Mouse (Mus musculus): ENCODE measurements around the gene 4933427I04Rik. TPM values are rescaled to one million over a fixed set of nuclear protein-coding genes. Genes with fewer than 3 reads are reported as not detected.

Gene 4933427I04Rik
- polyA plus RNA-seq (2016; fragmentation: Nextera tagmentation; extraction: Ambion mirVana), result 0.09 TPM in 1 of 2 replicates, not detected in the other

DNA sequence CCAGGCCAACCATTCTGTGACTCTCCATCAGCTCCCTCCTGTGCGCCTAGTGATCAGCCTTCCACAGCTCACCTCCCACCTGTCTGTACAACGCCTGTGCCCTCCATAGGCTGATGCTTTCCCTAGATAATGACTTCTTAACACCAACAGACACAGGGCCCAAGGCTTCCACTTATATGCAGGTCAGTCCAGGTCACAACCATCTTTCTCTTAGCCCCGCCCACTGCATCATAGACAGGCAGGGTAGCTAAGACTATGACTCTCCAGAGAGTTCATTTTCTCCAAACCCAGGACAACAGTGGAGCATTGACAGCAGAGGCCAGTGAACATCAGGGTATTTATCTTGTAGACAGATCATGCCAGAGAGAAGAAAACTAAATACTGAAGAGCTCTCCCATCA, at the start of gene 4933427I04Rik:
Gene 4933427I04Rik (plus strand): TSS at position 301 of the 400 bp plus-strand sequence.
- H3K4me2 ChIP-seq (replicated peaks), result no peak within 1 kb of the TSS
- no peak within 1 kb of the TSS for H3K4me3 ChIP-seq
- H3K4me1 ChIP-seq, result no peaks in the 10 kb centered on the region
- H3K36me3 ChIP-seq, result no peaks in the 10 kb centered on the region
- no peak within 1 kb of the TSS for H3K27ac ChIP-seq
- no peak for ATAC-seq (ENCODE audit: low FRiP score, low read depth)
- WGBS, result 78% methylated on average over 3 of the region's 3 CpGs
- no peaks in the 10 kb centered on the region for H3K9me3 ChIP-seq
- no peaks in the 10 kb centered on the region for H3K27me3 ChIP-seq (replicated peaks)
- H3K9ac ChIP-seq, result no peak within 1 kb of the TSS

DNA sequence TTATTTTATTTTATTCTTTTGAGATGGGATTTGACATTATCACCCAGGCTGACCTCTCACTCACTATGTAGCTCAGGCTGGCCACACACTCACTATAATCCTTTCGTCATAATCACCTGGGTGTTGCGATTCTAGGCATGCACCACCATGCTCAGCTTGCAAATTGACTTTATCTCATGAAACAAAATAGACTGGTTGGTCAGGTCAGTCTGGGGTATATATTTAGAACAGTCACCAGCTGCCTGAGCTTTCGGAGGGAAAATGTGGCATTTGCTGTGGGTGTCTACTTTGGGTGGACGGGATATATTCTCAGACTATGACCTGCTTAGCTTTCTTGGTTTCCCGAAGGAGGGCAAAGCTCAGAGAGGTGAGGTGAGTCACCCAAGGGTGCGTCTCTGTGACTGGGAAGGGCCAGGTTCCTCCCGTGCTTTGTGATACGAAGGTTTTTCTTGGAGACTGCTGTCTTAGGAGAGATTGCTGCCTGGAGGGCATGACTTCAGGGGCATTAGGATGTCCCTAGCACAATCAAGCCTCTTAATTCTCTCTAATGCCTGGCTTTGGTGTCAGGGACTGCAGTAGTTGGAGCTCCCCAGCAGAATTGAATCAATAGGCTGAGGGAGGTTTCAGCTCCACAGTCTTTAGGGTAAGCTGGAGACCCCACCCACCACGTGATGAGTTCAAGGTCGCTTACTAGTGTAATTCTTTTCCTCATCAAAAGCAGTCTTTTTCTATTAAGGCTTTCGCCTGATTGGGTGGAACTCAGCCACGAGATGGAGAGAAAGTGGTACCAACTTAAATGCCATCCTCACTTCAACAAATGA, 48.8 kb upstream of the 4933427I04Rik start:
- peaks cover 5% of the 10 kb centered on the region; the same call in 1 of the 2 replicates for H3K4me1 ChIP-seq
- H3K4me3 ChIP-seq, result no peak overlapping the region
- H3K9me3 ChIP-seq, result no peaks in the 10 kb centered on the region
- H3K27me3 ChIP-seq (replicated peaks), result no peaks in the 10 kb centered on the region
- no peak overlapping the region for H3K27ac ChIP-seq
- ATAC-seq (ENCODE audit: low FRiP score, low read depth), result no peak
- H3K36me3 ChIP-seq, result no peaks in the 10 kb centered on the region
- 89% methylated on average over 12 of the region's 12 CpGs for WGBS
- no peak overlapping the region for H3K4me2 ChIP-seq (replicated peaks)
- H3K9ac ChIP-seq, result no peak overlapping the region

GRCm38 (mm10) chr4:123812525-123812924, 47.0 kb upstream of the 4933427I04Rik start:
- Histone ChIP-seq H3K9ac (no peak overlapping the region), H3K9me3 (no peaks in the 10 kb centered on the region), H3K4me1 (peaks cover 5% of the 10 kb centered on the region; the same call in 1 of the 2 replicates), H3K4me2 (replicated peaks) (no peak overlapping the region), H3K36me3 (no peaks in the 10 kb centered on the region), H3K4me3 (no peak overlapping the region), H3K27me3 (replicated peaks) (no peaks in the 10 kb centered on the region), H3K27ac (no peak overlapping the region)
- no peak for ATAC-seq (ENCODE audit: low FRiP score, low read depth)
- 85% methylated on average over 3 of the region's 3 CpGs for WGBS

DNA sequence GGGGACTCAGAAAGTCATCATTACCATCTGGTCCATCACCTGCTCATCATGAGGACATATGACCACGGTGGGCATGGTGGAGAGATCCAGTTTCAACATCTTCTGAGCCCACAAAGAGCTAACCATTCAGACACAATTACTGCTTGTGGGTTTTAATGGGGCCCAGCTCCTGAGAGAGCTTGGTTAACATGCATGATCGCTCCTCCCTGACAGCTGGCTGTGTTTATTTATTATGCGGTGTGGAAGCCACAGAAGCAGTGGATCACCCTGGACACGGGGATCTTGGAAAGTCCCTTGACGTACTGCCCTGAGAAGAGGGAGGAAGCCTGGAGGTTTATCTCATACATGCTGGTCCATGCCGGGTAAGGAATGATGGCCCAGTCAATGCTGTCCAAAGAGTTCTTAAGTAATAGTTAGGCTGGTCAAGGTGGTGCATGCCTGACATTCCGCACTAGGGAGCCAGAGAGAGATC, 45.4 kb upstream of the 4933427I04Rik start:
- no peaks in the 10 kb centered on the region for H3K9me3 ChIP-seq
- no peak for ATAC-seq (ENCODE audit: low FRiP score, low read depth)
- H3K4me3 ChIP-seq, result no peak overlapping the region
- 60% methylated on average over 7 of the region's 7 CpGs for WGBS
- H3K9ac ChIP-seq, result no peak overlapping the region
- H3K4me2 ChIP-seq (replicated peaks), result no peak overlapping the region
- peaks cover 5% of the 10 kb centered on the region; the same call in 1 of the 2 replicates for H3K4me1 ChIP-seq
- H3K27me3 ChIP-seq (replicated peaks), result no peaks in the 10 kb centered on the region
- no peak overlapping the region for H3K27ac ChIP-seq
- H3K36me3 ChIP-seq, result no peaks in the 10 kb centered on the region

GRCm38 (mm10) chr4:123819093-123819610, 40.3 kb upstream of the 4933427I04Rik start:
- Histone ChIP-seq H3K36me3 (no peaks in the 10 kb centered on the region), H3K27me3 (replicated peaks) (no peaks in the 10 kb centered on the region), H3K4me2 (replicated peaks) (no peak overlapping the region), H3K9ac (no peak overlapping the region), H3K9me3 (no peaks in the 10 kb centered on the region), H3K4me1 (0 out of 2 replicates have a peak, but pooled peaks cover 2% of the 10 kb centered on the region), H3K4me3 (no peak overlapping the region), H3K27ac (no peak overlapping the region)
- WGBS, result 51% methylated on average over 4 of the region's 4 CpGs
- ATAC-seq (ENCODE audit: low FRiP score, low read depth), result no peak

DNA sequence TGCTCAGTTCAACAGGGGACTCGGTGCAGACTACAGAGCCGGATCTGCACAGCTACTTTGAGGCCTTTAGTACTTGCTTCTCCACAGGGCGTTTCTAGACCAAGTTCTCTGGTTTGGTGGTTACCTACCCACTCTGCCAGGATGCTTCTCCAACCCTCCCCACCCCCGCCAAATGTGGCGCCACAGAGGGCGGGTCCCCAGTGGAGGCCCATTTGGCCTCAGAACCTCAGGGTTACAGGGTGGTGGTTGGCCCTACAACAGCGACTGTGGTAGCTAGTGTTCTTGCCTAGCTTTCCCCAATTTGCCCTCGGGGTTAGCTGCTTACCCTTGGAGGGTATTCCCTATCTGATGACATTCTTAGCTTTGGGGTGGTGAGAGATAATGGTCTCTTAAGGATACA, 17.4 kb upstream of the 4933427I04Rik start:
- no peak for ATAC-seq (ENCODE audit: low FRiP score, low read depth)
- WGBS, result 89% methylated on average over 8 of the region's 8 CpGs
- H3K36me3 ChIP-seq, result no peaks in the 10 kb centered on the region
- H3K27me3 ChIP-seq (replicated peaks), result no peaks in the 10 kb centered on the region
- no peak overlapping the region for H3K27ac ChIP-seq
- no peak overlapping the region for H3K4me2 ChIP-seq (replicated peaks)
- H3K4me1 ChIP-seq, result no peaks in the 10 kb centered on the region
- H3K9ac ChIP-seq, result no peak overlapping the region
- no peak overlapping the region for H3K4me3 ChIP-seq
- no peaks in the 10 kb centered on the region for H3K9me3 ChIP-seq

GRCm38 (mm10) chr4:123856888-123857287, 2.6 kb upstream of the 4933427I04Rik start:
- H3K4me1 ChIP-seq, result no peaks in the 10 kb centered on the region
- no peaks in the 10 kb centered on the region for H3K36me3 ChIP-seq
- no peaks in the 10 kb centered on the region for H3K9me3 ChIP-seq
- H3K9ac ChIP-seq, result no peak overlapping the region
- H3K4me3 ChIP-seq, result no peak overlapping the region
- no peak overlapping the region for H3K4me2 ChIP-seq (replicated peaks)
- no peak for ATAC-seq (ENCODE audit: low FRiP score, low read depth)
- no peaks in the 10 kb centered on the region for H3K27me3 ChIP-seq (replicated peaks)
- 66% methylated on average over 4 of the region's 4 CpGs for WGBS
- no peak overlapping the region for H3K27ac ChIP-seq

DNA sequence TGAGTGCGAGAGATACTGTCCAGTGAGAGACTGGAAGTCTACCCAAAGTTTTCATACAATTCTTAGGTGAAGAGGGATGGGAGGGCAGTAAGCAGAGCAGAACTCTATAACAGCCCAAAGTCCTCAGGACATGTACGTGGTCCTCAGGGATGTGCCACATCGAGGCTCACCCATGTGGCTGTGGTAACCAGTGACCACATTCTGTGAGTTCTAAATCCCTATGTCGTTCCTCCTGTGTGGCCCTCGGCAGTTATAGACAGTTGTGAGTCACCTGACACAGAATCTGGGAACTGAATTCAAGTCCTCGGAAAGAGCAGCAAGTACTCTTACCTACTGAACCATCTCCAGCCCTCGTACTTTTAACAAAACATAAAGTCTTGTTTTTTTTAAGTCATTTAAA, 1.4 kb upstream of the 4933427I04Rik start:
- Histone ChIP-seq H3K9me3 (no peaks in the 10 kb centered on the region), H3K36me3 (no peaks in the 10 kb centered on the region), H3K9ac (no peak overlapping the region), H3K4me1 (no peaks in the 10 kb centered on the region), H3K4me3 (no peak overlapping the region), H3K4me2 (replicated peaks) (no peak overlapping the region), H3K27me3 (replicated peaks) (no peaks in the 10 kb centered on the region), H3K27ac (no peak overlapping the region)
- ATAC-seq (ENCODE audit: low FRiP score, low read depth), result no peak
- 89% methylated on average over 7 of the region's 7 CpGs for WGBS

DNA sequence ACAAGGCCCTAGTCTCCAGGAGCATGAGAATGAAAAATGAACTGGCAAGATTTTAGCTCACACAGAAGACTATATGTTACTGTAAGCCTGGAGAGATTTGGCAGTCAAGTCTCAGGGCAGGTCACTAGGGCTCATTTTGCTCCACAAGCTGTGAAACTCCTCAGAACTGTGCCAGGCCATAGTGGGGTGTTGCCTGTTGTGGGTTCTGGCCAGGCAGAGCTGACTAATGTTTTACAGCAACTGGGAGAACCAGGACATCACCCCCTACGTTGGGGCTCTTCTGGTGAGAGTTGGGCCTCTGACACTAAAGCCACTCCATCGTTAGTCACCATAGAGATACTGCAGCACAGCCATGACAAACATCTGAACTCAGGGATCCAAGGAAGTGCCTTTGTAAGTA, 324 bp downstream of the 4933427I04Rik start:
- no peak overlapping the region for H3K27ac ChIP-seq
- no peak for ATAC-seq (ENCODE audit: low FRiP score, low read depth)
- H3K9me3 ChIP-seq, result no peaks in the 10 kb centered on the region
- H3K4me3 ChIP-seq, result no peak overlapping the region
- WGBS, result 58% methylated on average over 2 of the region's 2 CpGs
- no peak overlapping the region for H3K4me2 ChIP-seq (replicated peaks)
- no peak overlapping the region for H3K9ac ChIP-seq
- H3K27me3 ChIP-seq (replicated peaks), result no peaks in the 10 kb centered on the region
- H3K4me1 ChIP-seq, result no peaks in the 10 kb centered on the region
- H3K36me3 ChIP-seq, result no peaks in the 10 kb centered on the region

- Histone ChIP-seq H3K4me2 (replicated peaks) (no peak overlapping the region), H3K4me1 (no peaks in the 10 kb centered on the region), H3K4me3 (no peak overlapping the region), H3K27me3 (replicated peaks) (no peaks in the 10 kb centered on the region), H3K9me3 (no peaks in the 10 kb centered on the region), H3K9ac (no peak overlapping the region), H3K27ac (no peak overlapping the region), H3K36me3 (no peaks in the 10 kb centered on the region)
- WGBS, result 86% methylated on average over 5 of the region's 5 CpGs
- ATAC-seq (ENCODE audit: low FRiP score, low read depth), result no peak
Observed at GRCm38 (mm10) chr4:123860621-123861020, 1.1 kb downstream of the 4933427I04Rik start.

DNA sequence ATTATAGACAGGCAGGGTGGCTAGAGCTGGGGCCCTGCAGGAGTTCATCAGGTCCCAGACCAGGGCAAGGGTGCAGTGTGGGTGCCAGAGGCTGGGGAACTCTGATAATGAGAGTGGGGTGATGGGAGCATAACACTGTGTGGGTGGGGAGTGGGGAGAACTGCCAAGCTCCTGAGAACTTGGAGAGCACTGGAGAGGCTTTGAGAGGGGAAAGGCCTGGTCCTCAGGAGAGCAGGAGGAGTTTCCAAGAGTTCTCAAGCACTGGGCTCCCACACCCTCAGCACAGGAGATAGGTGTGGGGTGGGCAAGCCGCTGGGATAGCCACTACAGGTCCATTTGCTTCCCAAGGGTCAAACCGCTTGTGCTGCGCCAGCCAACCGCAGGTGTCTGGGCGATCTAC, 34.2 kb downstream of the 4933427I04Rik start:
- H3K9me3 ChIP-seq, result no peaks in the 10 kb centered on the region

GRCm38 (mm10) chr4:123894295-123894694, 34.8 kb downstream of the 4933427I04Rik start:
- Histone ChIP-seq H3K36me3 (no peaks in the 10 kb centered on the region), H3K4me3 (no peak overlapping the region), H3K9ac (no peak overlapping the region), H3K27ac (no peak overlapping the region), H3K27me3 (replicated peaks) (no peaks in the 10 kb centered on the region), H3K4me2 (replicated peaks) (no peak overlapping the region), H3K4me1 (no peaks in the 10 kb centered on the region), H3K9me3 (no peaks in the 10 kb centered on the region)
- WGBS, result 89% methylated on average over 4 of the region's 4 CpGs
- ATAC-seq (ENCODE audit: low FRiP score, low read depth), result no peak

More for the DNA sequence above, 34.2 kb downstream of the 4933427I04Rik start:
- no peak overlapping the region for H3K4me3 ChIP-seq
- no peaks in the 10 kb centered on the region for H3K27me3 ChIP-seq (replicated peaks)
- WGBS, result 93% methylated on average over 5 of the region's 5 CpGs
- no peak overlapping the region for H3K27ac ChIP-seq
- H3K9ac ChIP-seq, result no peak overlapping the region
- no peak for ATAC-seq (ENCODE audit: low FRiP score, low read depth)
- H3K4me1 ChIP-seq, result no peaks in the 10 kb centered on the region
- H3K4me2 ChIP-seq (replicated peaks), result no peak overlapping the region
- H3K36me3 ChIP-seq, result no peaks in the 10 kb centered on the region

All from neural tube, embryonic 12.5 days (tissue).